Mouse (Mus musculus) R1 (cell line): ENCODE results near the gene Cyp11a1.

Source experiments
- DNase-seq: peaks from one replicate; pipeline ENCODE4 v3.0.0-alpha.2; 2018; ENCODE audit warnings: low read depth, low spot score

Cyp11a1 gene

GRCm38 (mm10) chr9:58042391-58042790 is 36.2 kb downstream of the Cyp11a1 start:
- DNase-seq, result peak; percentile 10

GRCm38 (mm10) chr9:58043496-58044017 is 37.3 kb downstream of the Cyp11a1 start:
- no peak for DNase-seq

GRCm38 (mm10) chr9:58044828-58045227 is 38.6 kb downstream of the Cyp11a1 start:
- no peak for DNase-seq

GRCm38 (mm10) chr9:58045646-58046045 is 39.4 kb downstream of the Cyp11a1 start:
- no peak for DNase-seq

DNA sequence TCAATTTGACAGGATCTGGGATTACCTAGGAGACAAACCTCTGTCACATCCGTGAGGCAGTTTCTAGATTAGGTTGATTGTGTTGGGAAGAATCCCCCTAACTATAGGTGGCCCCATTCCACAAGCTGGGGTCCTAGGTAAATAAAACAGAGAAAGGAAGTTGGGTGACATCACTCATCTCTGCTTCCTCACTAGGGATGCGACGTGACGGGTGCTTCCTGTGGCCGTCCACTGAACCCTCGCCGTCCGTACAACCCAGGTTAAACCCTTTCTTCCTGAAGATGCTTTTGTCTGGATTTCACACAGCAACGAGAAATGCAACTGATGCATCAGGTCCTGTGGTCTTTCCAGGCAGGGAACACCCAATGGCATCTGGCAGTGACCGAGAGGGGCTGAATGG is 40.9 kb downstream of the Cyp11a1 start:
- no peak for DNase-seq

- DNase-seq, result no peak
Observed at GRCm38 (mm10) chr9:58048621-58049020, 42.4 kb downstream of the Cyp11a1 start.

DNA sequence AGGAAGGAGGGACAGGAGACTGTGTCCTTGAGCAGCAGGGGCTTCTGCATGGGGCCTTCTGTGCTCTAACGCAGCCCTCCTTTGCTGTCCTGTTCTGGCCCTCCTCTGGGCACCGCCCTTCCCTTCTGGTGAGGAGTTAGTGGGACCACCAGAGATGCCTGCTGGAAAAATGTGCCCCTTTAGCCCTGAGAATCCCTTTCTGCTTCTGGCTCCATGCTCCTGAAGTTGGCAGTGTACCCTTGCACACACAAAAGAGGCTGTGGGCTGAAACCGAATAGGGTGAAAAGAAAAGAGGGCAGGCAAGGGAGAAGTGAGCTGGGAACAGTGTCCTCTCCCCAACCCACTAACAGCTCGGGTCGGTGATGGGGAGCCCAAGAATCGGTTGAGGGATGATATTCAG is 43.0 kb downstream of the Cyp11a1 start:
- no peak for DNase-seq

DNA sequence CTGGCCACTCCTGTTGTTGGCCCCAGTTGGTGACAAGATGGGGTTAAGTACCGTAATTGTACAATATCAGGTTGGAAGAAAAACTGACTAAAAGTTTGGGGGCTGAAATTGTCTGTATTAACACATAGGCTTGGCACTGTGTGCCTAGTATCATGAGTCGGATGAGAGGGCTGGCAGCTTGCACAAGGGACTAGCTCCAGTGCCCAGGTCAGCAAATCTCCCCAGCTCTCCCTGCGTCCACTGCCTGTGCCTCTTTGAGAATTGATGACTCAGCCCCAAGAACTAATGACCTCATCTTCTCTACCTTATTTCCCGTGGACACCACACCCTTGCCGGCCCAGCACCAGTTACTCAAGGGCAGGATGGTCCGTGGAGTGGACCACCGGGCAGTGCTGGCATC is 43.6 kb downstream of the Cyp11a1 start:
- DNase-seq, result no peak

DNA sequence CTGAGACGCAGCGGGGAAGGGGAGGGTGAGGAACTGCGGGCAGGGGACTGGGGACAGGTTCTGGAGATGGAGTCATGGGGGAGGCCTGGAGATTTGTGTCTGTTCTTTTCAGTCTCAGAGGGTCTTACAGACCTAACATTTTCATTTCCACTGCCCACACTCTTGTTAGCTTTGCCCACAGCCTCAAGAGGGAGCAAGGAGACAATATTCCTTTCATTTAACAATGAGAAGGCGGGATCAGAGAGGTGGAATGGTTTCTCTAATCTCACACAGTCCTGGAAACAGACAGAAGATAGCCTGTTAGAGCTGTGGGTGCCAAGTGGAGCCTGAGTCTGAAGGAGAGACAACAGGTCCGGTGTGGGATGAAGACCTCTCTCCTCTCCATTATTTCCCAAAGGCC is 45.7 kb downstream of the Cyp11a1 start:
- DNase-seq, result peak; percentile 21

GRCm38 (mm10) chr9:58053102-58053501 is 46.9 kb downstream of the Cyp11a1 start:
- DNase-seq, result peak; percentile 87

GRCm38 (mm10) chr9:58053544-58053943 is 47.3 kb downstream of the Cyp11a1 start:
- DNase-seq, result no peak

DNA sequence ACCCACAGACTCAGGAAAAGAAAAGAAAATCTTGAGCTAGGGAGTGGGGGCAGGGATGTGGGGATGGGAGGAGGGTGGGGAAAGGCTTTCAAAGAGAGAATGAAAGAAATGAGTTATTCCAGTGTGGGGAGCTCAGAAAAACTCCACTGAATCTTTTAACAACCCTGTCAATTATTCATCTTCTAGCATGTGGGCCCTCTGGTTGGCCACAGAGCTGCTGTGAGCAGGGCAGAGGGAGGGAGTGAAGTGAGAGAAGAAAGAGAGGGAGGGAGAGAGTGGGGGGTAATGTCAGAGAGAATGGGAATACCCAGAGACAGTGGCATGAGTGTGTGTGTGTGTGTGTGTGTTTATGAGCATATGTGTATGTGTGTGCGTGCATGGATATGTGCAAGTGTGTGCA is 47.8 kb downstream of the Cyp11a1 start:
- no peak for DNase-seq

DNA sequence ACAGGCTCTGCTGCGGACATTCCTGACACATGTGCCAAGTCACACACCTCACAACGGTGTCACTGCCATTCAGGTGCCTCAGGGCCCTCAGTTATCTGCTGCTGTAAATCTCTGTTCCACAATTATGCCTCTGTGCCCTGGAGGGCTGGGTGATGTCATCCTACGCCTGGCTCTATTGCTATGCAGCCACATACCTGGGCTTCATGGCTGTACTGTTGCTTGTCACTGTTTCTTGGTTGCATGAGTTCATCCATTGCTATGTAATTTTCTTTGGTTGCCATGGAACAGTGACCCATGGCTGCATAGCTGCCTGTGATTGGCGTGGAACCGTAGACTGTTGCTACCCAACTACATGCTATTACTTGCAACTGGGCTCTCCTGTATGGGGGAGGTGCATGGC is 49.5 kb downstream of the Cyp11a1 start:
- DNase-seq, result no peak

DNA sequence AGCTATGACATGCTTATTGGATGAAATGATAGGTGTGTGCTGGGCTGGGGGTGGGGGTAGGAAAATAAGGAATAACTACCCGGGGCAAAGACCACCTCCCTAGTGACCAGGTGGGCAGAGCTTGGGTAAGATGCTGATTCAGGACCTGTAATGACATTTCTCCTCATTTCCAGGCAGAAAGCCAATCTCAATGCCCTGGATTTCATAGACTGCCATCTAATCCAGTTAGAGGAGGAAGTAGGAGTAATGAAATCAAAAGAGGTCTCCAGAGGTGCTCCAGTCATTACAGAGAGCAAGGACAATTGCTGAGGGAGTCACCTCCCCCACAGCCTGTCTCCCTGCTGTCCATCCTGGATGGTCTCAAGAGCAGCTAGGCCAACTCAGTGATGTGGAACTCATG is 53.7 kb downstream of the Cyp11a1 start:
- no peak for DNase-seq

- DNase-seq, result peak; percentile 81
Observed at GRCm38 (mm10) chr9:58060677-58061667, 54.8 kb downstream of the Cyp11a1 start.

- no peak for DNase-seq
Observed at GRCm38 (mm10) chr9:58063531-58063930, 57.3 kb downstream of the Cyp11a1 start, which contains the start of gene Stra6. Gene Stra6, plus strand, starts transcription at chr9:58063788.

DNA sequence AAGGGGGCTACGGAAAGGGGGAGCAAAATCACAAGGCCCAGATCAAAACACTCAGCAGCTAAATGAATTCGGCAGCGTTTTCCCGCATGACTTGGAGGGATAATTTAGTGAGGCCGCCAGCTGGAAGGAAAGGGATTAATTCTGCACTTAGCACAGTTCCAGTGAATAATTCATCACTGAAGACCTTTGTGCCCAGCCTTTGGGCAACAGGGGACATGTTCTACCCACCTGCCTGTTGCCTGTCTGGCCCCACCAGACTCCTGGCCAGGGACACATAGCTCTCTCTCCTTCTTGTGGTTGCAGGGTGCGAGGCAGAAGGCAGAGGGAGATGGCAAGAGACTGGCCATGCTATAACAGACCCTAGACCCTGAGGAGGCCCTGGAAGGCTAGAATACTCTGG is 59.3 kb downstream of the Cyp11a1 start:
- DNase-seq, result no peak

- DNase-seq, result no peak
Observed at GRCm38 (mm10) chr9:58065977-58066730, 59.9 kb downstream of the Cyp11a1 start.

DNA sequence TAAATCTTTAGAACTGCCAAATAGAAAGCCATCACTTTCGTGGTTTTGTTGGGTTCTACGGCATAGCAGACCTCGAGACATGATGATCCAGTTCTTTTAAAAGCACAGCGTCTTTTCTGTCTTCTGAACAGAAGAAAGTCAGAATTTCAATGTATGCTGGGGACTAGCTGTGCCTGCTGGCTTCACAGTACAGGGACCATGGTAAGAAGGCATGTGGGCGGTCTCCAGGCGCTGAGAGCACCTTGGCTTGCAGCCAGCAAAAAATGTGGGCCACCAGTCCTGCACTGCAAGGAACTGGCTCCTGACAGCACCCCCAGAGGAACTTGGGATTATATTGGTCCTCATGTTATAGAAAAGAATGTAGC is 60.5 kb downstream of the Cyp11a1 start:
- DNase-seq, result no peak

DNA sequence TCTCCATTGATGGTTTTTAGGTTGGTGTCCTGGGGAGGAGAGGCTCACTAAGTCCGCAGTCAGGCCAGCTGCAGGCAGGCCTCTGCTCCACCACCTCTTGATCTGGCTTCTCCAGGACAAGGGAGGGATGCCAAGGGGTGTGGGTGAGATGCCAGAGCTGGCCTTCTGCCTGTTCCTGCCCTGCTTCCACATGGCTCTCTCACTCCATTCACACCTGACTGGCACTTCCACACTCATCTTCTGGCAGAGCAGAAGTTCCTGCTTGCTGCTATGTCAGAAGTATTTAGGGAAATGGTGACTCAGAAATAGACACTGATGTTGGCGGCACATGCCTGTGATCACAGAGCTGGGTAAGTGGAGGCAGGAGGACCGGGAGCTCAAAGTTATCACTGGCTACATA is 61.3 kb downstream of the Cyp11a1 start:
- DNase-seq, result no peak

DNA sequence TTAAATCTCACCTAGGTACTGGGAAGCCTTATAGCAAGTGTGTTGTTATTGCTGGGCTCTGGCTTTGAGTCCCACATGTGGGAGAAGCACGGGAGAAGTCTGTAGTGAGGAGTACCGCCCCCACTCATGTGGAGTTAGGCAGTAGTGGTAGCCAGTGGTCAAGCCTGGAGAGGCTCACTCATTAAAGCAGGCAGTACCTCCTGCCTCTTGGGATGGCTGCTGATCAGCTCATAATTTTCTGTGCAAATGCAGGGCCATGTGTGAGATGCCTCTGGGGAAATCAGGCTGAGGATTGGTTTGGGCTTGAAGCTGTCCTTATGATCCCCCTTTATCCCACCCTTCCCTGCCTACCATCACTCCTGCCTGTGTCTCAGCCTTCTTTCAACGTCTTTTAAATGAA is 68.3 kb downstream of the Cyp11a1 start:
- no peak for DNase-seq
